Mouse (Mus musculus): Measurements from ENCODE around the gene Btbd17. TPM values are rescaled to one million over a fixed set of nuclear protein-coding genes. Genes with fewer than 3 reads are reported as not detected.
A peak's percentile ranks its signal among the peaks of the same experiment; 100 is the strongest.

Gene Btbd17
- total RNA-seq (2021) = 10 to 100 TPM; 38.4 to 38.6 TPM
- long read RNA-seq, experiment 1, transcript Btbd17-201 (3 exons, 1,717 nt) = major isoform, 140 of 162 reads
- long read RNA-seq, experiment 1, transcript Btbd17-202 (3 exons, 392 nt) = minor isoform, 10 of 162 reads
- long read RNA-seq, experiment 1, partial matches to known transcripts = 3 of 162 reads
- long read RNA-seq, experiment 1, other reads (novel, unspliced or antisense) = 6 of 162 reads
- long read RNA-seq, experiment 2, transcript Btbd17-203 (3 exons, 573 nt) = minor isoform, 6 of 179 reads
- long read RNA-seq, experiment 2, transcript Btbd17-202 (3 exons, 392 nt) = minor isoform, 12 of 179 reads
- long read RNA-seq, experiment 2, transcript Btbd17-201 (3 exons, 1,717 nt) = major isoform, 152 of 179 reads
- long read RNA-seq, experiment 2, partial matches to known transcripts = 0 of 179 reads
- long read RNA-seq, experiment 2, other reads (novel, unspliced or antisense) = 6 of 179 reads

- DNase-seq (ENCODE audit: low spot score in 2 of 2) = peak; percentile 58 to 77
- intact Hi-C loops (cut with DNase I) = loop anchor here (5.0 kb wide), 1 partner anchor 116 kb away; no protein-coding TSS in a partner anchor
These were observed at the start of gene Btbd17 for GRCm38 (mm10) chr11:114795848-114796322. Btbd17 (minus strand) TSS chr11:114795945.

- no peak for DNase-seq (ENCODE audit: low spot score in 2 of 2)
- intact Hi-C loops (cut with DNase I) = no loop called here
These were observed 48.9 kb upstream of the Btbd17 start for GRCm38 (mm10) chr11:114844464-114845220.

- intact Hi-C loops (cut with DNase I) = no loop called here
- peak; percentile 30 to 47 for DNase-seq (ENCODE audit: low spot score in 2 of 2)
These were observed 48.2 kb upstream of the Btbd17 start for GRCm38 (mm10) chr11:114843818-114844463.

- DNase-seq (ENCODE audit: low spot score in 2 of 2) = no peak
- intact Hi-C loops (cut with DNase I) = no loop called here
These were observed 37.4 kb upstream of the Btbd17 start for GRCm38 (mm10) chr11:114833166-114833565.

GRCm38 (mm10) chr11:114830433-114830773, 34.7 kb upstream of the Btbd17 start:
- intact Hi-C loops (cut with DNase I) = no loop called here
- DNase-seq (ENCODE audit: low spot score in 2 of 2) = no peak

- intact Hi-C loops (cut with DNase I) = no loop called here
- DNase-seq (ENCODE audit: low spot score in 2 of 2) = no peak
These were observed 34.0 kb upstream of the Btbd17 start for GRCm38 (mm10) chr11:114829499-114830432.

- DNase-seq (ENCODE audit: low spot score in 2 of 2) = no peak
- intact Hi-C loops (cut with DNase I) = no loop called here
These were observed 30.9 kb upstream of the Btbd17 start for GRCm38 (mm10) chr11:114826686-114827085.

- intact Hi-C loops (cut with DNase I) = no loop called here
These were observed 27.5 kb upstream of the Btbd17 start for GRCm38 (mm10) chr11:114823199-114823725.

GRCm38 (mm10) chr11:114822727-114823126, 27.0 kb upstream of the Btbd17 start:
- peak; percentile 85 to 94 for DNase-seq (ENCODE audit: low spot score in 2 of 2)
- intact Hi-C loops (cut with DNase I) = no loop called here

More at GRCm38 (mm10) chr11:114823199-114823725, 27.5 kb upstream of the Btbd17 start:
- DNase-seq (ENCODE audit: low spot score in 2 of 2) = no peak

- intact Hi-C loops (cut with DNase I) = no loop called here
- DNase-seq (ENCODE audit: low spot score in 2 of 2) = no peak
These were observed 25.6 kb upstream of the Btbd17 start for GRCm38 (mm10) chr11:114821325-114821724.

GRCm38 (mm10) chr11:114820444-114820843, 24.7 kb upstream of the Btbd17 start:
- no peak for DNase-seq (ENCODE audit: low spot score in 2 of 2)
- intact Hi-C loops (cut with DNase I) = no loop called here

GRCm38 (mm10) chr11:114819110-114819509, 23.4 kb upstream of the Btbd17 start:
- intact Hi-C loops (cut with DNase I) = no loop called here
- DNase-seq (ENCODE audit: low spot score in 2 of 2) = no peak

- DNase-seq (ENCODE audit: low spot score in 2 of 2) = no peak
- intact Hi-C loops (cut with DNase I) = no loop called here
These were observed 22.4 kb upstream of the Btbd17 start for GRCm38 (mm10) chr11:114818185-114818584.

- DNase-seq (ENCODE audit: low spot score in 2 of 2) = no peak
- intact Hi-C loops (cut with DNase I) = no loop called here
These were observed 21.2 kb upstream of the Btbd17 start for GRCm38 (mm10) chr11:114816934-114817333.

- intact Hi-C loops (cut with DNase I) = no loop called here
These were observed 19.3 kb upstream of the Btbd17 start for GRCm38 (mm10) chr11:114814873-114815592.

GRCm38 (mm10) chr11:114812731-114813240, 17.0 kb upstream of the Btbd17 start:
- peak; percentile 85 to 92 for DNase-seq (ENCODE audit: low spot score in 2 of 2)
- intact Hi-C loops (cut with DNase I) = loop anchor here (1.0 kb wide), 2 partner anchors 65 to 100 kb away; no protein-coding TSS in a partner anchor

More at GRCm38 (mm10) chr11:114814873-114815592, 19.3 kb upstream of the Btbd17 start:
- no peak for DNase-seq (ENCODE audit: low spot score in 2 of 2)

GRCm38 (mm10) chr11:114810344-114810743, 14.6 kb upstream of the Btbd17 start:
- DNase-seq (ENCODE audit: low spot score in 2 of 2) = no peak
- intact Hi-C loops (cut with DNase I) = no loop called here

GRCm38 (mm10) chr11:114809371-114809770, 13.6 kb upstream of the Btbd17 start:
- intact Hi-C loops (cut with DNase I) = no loop called here
- no peak for DNase-seq (ENCODE audit: low spot score in 2 of 2)
